Mouse (Mus musculus): ENCODE data around the gene Clip1. TPM values are rescaled to one million over a fixed set of nuclear protein-coding genes. Genes with fewer than 3 reads are reported as not detected.
"Not testable (repeated sequence)": the region's sequence is repeated elsewhere in the genome, so short reads cannot be mapped to it uniquely, and the experiment has no call there.

Gene Clip1
- total RNA-seq (2014; rRNA removed) (47.3 and 58.0 TPM in 2 replicates), polyA plus RNA-seq (2015; fragmentation: Nextera tagmentation; extraction: Ambion mirVana) (68.6 and 71.6 TPM in 2 replicates)

DNA sequence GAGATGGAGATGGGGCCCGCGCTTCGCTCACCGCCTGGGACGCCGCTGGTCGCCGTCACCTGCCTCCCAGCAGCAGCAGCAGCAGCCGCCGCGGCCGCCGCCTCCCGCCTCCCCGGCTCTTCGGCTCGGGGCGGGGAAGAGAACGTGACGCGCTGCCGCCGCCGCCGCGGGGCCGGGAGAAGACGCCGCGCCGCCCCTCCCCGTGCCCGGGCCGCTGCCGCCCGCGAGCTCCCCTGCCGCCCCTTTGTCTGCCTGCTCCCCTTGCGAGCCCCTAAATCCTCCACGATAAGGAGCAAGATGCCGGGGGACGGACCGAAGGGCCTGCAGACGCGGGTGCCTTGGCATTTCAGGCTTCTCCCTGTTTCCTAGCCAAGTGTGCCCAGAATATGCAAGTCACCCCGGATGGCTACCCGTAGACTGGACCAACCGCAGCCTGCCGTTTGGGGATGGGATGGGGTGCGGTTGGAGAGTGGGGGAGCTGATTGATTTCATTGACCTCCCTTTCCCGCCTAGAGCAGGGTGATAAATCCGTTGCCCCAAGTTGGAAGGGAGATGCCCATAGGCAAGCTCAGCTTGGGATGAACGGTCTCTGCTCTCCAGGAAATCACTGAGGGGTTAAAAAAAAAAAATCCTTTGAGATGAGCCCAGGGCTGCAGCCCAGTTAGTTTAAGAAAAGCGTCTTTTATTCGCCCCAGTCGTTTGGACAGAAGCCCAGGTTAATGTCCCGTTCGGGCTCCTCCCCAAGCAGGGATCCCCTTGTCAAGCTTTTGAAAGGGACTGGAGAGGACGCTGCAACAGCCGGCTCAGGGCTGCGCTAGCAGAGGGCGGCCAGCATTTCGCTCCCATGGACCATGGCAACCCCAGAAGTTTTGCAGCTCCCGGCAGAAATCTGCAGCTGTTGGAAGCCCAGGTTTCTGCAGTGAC lies at the start of gene Clip1:
Gene Clip1 (minus strand): TSS at position 398 of the 924 bp plus-strand sequence.
- ATAC-seq, result peak; percentile 85
- H3K27ac ChIP-seq, result peak within 1 kb of the TSS; percentile 99
- H3K9ac ChIP-seq (replicated peaks; ENCODE audit: low read length), result peak within 1 kb of the TSS; percentile 96
- TF ChIP-seq CTCF (IDR thresholded peaks at IDR 0.05; ENCODE audit: low read depth), result no peak
- H3K36me3 ChIP-seq (ENCODE audit: insufficient read depth, low read length), result no peaks in the 10 kb centered on the region
- WGBS, result under 1% methylated on average over 45 of the region's 64 CpGs
- H3K4me3 ChIP-seq (ENCODE audit: low read length), result peak within 1 kb of the TSS; percentile 96
- no peaks in the 10 kb centered on the region for H3K9me3 ChIP-seq (ENCODE audit: low read length)
- H3K27me3 ChIP-seq (ENCODE audit: insufficient read depth, low read length), result no peaks in the 10 kb centered on the region
- DNase-seq (ENCODE audit: low spot score), result peak; percentile 87
- peak within 1 kb of the TSS; percentile 76 for H3K4me2 ChIP-seq (ENCODE audit: low read depth, low read length)
- 0 out of 2 replicates have a peak, but pooled peaks cover 2% of the 10 kb centered on the region for H3K4me1 ChIP-seq (ENCODE audit: insufficient read depth, low read length)

DNA sequence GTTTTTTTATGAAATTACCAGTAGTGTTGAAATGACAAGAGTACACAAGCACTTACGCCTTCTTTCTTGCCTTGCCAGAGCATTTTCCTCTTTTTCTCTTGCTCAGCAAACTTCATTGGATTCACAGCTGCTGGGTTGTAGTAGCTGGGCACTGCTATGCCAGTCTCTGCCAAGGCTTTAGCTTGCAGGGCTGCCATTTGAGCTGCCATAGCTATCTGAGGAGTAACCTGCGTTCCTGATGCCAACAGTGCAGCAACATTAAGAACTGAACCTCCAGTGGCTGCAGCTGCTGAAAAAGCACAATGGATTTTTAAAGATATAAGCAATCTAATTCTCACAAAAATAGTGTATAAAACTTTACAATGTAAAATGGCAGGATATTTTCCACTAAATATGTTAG lies 46.6 kb upstream of the Clip1 start:
- TF ChIP-seq CTCF (IDR thresholded peaks at IDR 0.05; ENCODE audit: low read depth), result no peak
- DNase-seq (ENCODE audit: low spot score), result no peak
- no peak for ATAC-seq
- Histone ChIP-seq H3K4me3 (ENCODE audit: low read length) (no peak overlapping the region), H3K9me3 (ENCODE audit: low read length) (no peaks in the 10 kb centered on the region), H3K4me2 (ENCODE audit: low read depth, low read length) (no peak overlapping the region), H3K36me3 (ENCODE audit: insufficient read depth, low read length) (peaks cover 63% of the 10 kb centered on the region), H3K9ac (replicated peaks; ENCODE audit: low read length) (no peak overlapping the region), H3K4me1 (ENCODE audit: insufficient read depth, low read length) (no peaks in the 10 kb centered on the region), H3K27ac (no peak overlapping the region), H3K27me3 (ENCODE audit: insufficient read depth, low read length) (no peaks in the 10 kb centered on the region)
- WGBS, result 87% methylated on average over 2 of the region's 2 CpGs

DNA sequence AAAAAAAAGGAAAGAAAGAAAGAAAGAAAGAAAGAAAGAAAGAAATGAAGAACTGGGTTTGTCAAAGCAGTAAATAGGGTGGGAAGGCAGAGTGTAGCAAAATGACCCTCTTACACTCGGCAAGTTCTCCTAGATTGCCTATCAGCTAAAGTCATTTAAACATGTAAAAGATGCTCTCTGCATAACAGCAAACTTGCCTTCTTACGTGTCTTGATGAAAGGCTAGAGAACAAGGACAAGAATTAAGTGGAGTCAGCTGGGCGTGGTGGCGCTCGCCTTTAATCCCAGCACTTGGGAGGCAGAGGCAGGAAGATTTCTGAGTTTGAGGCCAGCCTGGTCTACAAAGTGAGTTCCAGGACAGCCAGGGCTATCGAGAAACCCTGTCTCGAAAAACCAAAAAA lies 39.4 kb upstream of the Clip1 start:
- H3K9ac ChIP-seq (replicated peaks; ENCODE audit: low read length); H3K4me2 ChIP-seq (ENCODE audit: low read depth, low read length); H3K27me3 ChIP-seq (ENCODE audit: insufficient read depth, low read length); H3K27ac ChIP-seq; ATAC-seq; H3K4me1 ChIP-seq (ENCODE audit: insufficient read depth, low read length); DNase-seq (ENCODE audit: low spot score); H3K4me3 ChIP-seq (ENCODE audit: low read length); H3K9me3 ChIP-seq (ENCODE audit: low read length): not testable (repeated sequence)
- H3K36me3 ChIP-seq (ENCODE audit: insufficient read depth, low read length), result peaks cover 12% of the 10 kb centered on the region; the same call in 1 of the 2 replicates
- WGBS, result 90% methylated on average over 7 of the region's 7 CpGs

DNA sequence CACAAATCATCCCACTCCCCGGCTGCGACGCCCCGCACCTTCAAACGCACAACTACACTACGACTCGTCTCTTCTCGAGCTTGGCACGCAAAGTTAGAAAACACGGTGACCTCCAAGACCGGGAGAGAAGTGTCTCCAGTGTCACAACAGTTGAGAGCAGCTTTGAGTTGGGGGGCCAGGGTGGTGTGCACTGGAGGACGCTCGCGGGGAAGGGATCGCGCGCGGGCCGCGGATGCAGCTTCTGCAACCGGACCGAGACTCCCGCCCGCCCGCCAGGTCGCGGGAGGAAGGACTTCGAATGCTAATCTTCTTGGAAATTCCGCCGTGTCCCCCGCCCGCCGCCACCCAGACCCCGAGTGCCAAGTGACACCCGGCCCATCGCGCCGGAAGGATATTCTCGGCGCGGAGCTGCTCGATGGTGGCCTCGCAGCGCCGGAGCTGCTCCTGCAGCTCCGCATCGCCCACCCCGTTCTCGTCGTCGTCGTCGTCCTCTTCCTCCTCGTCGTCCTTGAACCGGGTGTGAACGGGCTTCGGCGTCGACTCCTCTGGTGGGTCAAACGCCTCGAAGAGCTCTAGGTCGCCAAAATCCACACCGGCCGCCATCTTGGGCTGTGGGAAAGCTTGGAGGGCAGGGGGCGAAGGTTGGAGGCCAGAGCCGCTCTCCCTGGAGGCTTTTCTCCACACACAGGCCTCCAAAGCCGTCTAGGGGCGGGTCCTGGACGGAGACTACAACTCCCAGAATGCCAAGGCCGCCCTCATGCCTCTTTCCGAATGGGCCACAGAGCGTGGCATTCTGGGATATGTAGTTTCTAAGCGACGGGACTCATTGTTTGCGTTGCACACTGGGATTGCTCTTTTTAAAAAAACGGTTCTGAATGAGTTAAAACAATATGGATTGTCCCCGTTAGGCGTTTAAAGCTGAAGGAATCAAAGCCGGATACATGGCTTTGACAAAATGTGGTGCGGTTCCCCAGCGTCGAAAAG lies 36.2 kb upstream of the Clip1 start, which contains the start of gene Zcchc8:
Gene Zcchc8 (minus strand): TSS at position 773 of the 984 bp plus-strand sequence.
- H3K27ac ChIP-seq, result peak within 1 kb of the TSS; percentile 85
- WGBS, result under 1% methylated on average over 83 of the region's 83 CpGs
- no peaks in the 10 kb centered on the region for H3K9me3 ChIP-seq (ENCODE audit: low read length)
- DNase-seq (ENCODE audit: low spot score) (peak; percentile 98), ATAC-seq (peak; percentile 100)
- no peaks in the 10 kb centered on the region for H3K27me3 ChIP-seq (ENCODE audit: insufficient read depth, low read length)
- H3K4me2 ChIP-seq (ENCODE audit: low read depth, low read length), result peak within 1 kb of the TSS; percentile 92
- no peaks in the 10 kb centered on the region for H3K4me1 ChIP-seq (ENCODE audit: insufficient read depth, low read length)
- no peak for TF ChIP-seq CTCF (IDR thresholded peaks at IDR 0.05; ENCODE audit: low read depth)
- H3K36me3 ChIP-seq (ENCODE audit: insufficient read depth, low read length), result peaks cover 9% of the 10 kb centered on the region; the same call in 1 of the 2 replicates
- H3K9ac ChIP-seq (replicated peaks; ENCODE audit: low read length), result peak within 1 kb of the TSS; percentile 64
- H3K4me3 ChIP-seq (ENCODE audit: low read length), result peak within 1 kb of the TSS; percentile 59

DNA sequence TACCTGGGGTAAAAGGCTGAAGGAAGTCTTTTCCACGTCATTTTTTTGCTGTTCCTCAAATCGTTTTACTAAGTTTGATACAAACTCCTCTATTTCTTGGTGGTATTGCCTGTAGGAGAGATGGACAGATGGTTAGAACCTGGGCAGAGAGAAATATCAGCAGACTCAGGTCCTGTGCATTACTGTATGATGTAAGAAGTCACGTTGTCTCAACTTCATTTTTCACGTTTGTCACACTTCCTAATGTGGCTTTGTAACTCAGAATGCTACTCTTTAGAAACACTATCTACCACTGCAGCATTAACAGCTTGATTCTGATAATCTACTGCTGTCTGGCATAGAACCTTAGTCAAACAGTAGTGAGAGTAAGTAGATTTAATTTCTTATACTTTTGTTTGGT lies 30.2 kb upstream of the Clip1 start:
- ATAC-seq, result no peak
- no peak overlapping the region for H3K9ac ChIP-seq (replicated peaks; ENCODE audit: low read length)
- TF ChIP-seq CTCF (IDR thresholded peaks at IDR 0.05; ENCODE audit: low read depth), result no peak

DNA sequence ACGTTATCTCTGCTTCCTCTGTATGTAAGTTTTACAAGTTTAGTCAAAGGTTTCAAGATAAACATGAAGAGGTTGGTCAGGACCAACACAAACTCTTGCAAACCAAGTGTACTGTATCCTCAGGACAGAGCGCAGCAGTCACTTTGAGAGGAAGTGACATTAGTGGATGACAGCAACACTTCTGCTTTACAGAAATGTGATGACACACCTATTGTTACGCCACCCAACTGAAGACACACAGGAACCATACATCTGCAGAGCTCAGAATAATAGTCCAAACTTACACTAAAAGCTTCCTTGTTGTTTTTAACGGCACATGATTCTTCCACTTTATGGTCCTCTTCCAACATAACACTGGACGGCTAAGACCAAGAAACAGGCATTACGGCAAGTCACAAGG lies 29.4 kb upstream of the Clip1 start:
- no peak overlapping the region for H3K4me2 ChIP-seq (ENCODE audit: low read depth, low read length)
- no peak overlapping the region for H3K9ac ChIP-seq (replicated peaks; ENCODE audit: low read length)
- H3K4me3 ChIP-seq (ENCODE audit: low read length), result no peak overlapping the region
- no peak for ATAC-seq
- TF ChIP-seq CTCF (IDR thresholded peaks at IDR 0.05; ENCODE audit: low read depth), result no peak
- H3K4me1 ChIP-seq (ENCODE audit: insufficient read depth, low read length), result no peaks in the 10 kb centered on the region
- H3K27me3 ChIP-seq (ENCODE audit: insufficient read depth, low read length), result no peaks in the 10 kb centered on the region
- H3K9me3 ChIP-seq (ENCODE audit: low read length), result no peaks in the 10 kb centered on the region
- H3K36me3 ChIP-seq (ENCODE audit: insufficient read depth, low read length), result peaks cover 62% of the 10 kb centered on the region
- WGBS, result 92% methylated on average over 6 of the region's 6 CpGs
- H3K27ac ChIP-seq, result no peak overlapping the region
- no peak for DNase-seq (ENCODE audit: low spot score)

More for the DNA sequence above, 30.2 kb upstream of the Clip1 start:
- H3K4me2 ChIP-seq (ENCODE audit: low read depth, low read length), result no peak overlapping the region
- H3K4me3 ChIP-seq (ENCODE audit: low read length), result no peak overlapping the region
- WGBS, result 87% methylated on average over 4 of the region's 4 CpGs
- no peaks in the 10 kb centered on the region for H3K9me3 ChIP-seq (ENCODE audit: low read length)
- peaks cover 55% of the 10 kb centered on the region for H3K36me3 ChIP-seq (ENCODE audit: insufficient read depth, low read length)
- no peaks in the 10 kb centered on the region for H3K27me3 ChIP-seq (ENCODE audit: insufficient read depth, low read length)
- no peaks in the 10 kb centered on the region for H3K4me1 ChIP-seq (ENCODE audit: insufficient read depth, low read length)
- H3K27ac ChIP-seq, result no peak overlapping the region
- DNase-seq (ENCODE audit: low spot score), result no peak

Measured in hindbrain, postnatal 0 days (tissue).